Mouse (Mus musculus): Measurements from ENCODE around the gene Polr3e. TPM values are rescaled to one million over a fixed set of nuclear protein-coding genes. Genes with fewer than 3 reads are reported as not detected.
A peak's percentile ranks its signal among the peaks of the same experiment; 100 is the strongest.
"Not testable (repeated sequence)": the region's sequence is repeated elsewhere in the genome, so short reads cannot be mapped to it uniquely, and the experiment has no call there.

The Polr3e gene
- polyA plus RNA-seq, 1 experiment from 2014 or later = 27.7 TPM

GRCm38 (mm10) chr7:120953591-120953990 lies 36.0 kb downstream of the Polr3e start:
- H3K4me3 ChIP-seq (replicated peaks); H3K27ac ChIP-seq; H3K4me2 ChIP-seq (replicated peaks); H3K9ac ChIP-seq (replicated peaks); ATAC-seq; H3K27me3 ChIP-seq; H3K4me1 ChIP-seq (replicated peaks); H3K9me3 ChIP-seq: not testable (repeated sequence)
- 85% methylated on average over 7 of the region's 7 CpGs for WGBS
- peaks cover 48% of the 10 kb centered on the region for H3K36me3 ChIP-seq

- H3K27ac ChIP-seq = no peak overlapping the region
- H3K4me1 ChIP-seq (replicated peaks) = 0 out of 2 replicates have a peak, but pooled peaks cover 5% of the 10 kb centered on the region
- H3K4me3 ChIP-seq (replicated peaks) = no peak overlapping the region
- H3K9ac ChIP-seq (replicated peaks) = no peak overlapping the region
- H3K4me2 ChIP-seq (replicated peaks) = no peak overlapping the region
- no peak for ATAC-seq
- no peaks in the 10 kb centered on the region for H3K9me3 ChIP-seq
- H3K36me3 ChIP-seq = peaks cover 47% of the 10 kb centered on the region
- H3K27me3 ChIP-seq = no peaks in the 10 kb centered on the region
- WGBS = 44% methylated on average over 2 of the region's 2 CpGs
Observed at GRCm38 (mm10) chr7:120960116-120960515, 42.6 kb downstream of the Polr3e start.

GRCm38 (mm10) chr7:120960601-120961000 lies 43.1 kb downstream of the Polr3e start:
- Histone ChIP-seq H3K9me3 (no peaks in the 10 kb centered on the region), H3K9ac (replicated peaks) (no peak overlapping the region), H3K36me3 (peaks cover 47% of the 10 kb centered on the region), H3K4me3 (replicated peaks) (no peak overlapping the region), H3K27ac (no peak overlapping the region), H3K4me2 (replicated peaks) (no peak overlapping the region), H3K4me1 (replicated peaks) (0 out of 2 replicates have a peak, but pooled peaks cover 5% of the 10 kb centered on the region), H3K27me3 (no peaks in the 10 kb centered on the region)
- WGBS = 85% methylated on average over 6 of the region's 6 CpGs
- no peak for ATAC-seq

- no peak overlapping the region for H3K9ac ChIP-seq (replicated peaks)
- 0 out of 2 replicates have a peak, but pooled peaks cover 5% of the 10 kb centered on the region for H3K4me1 ChIP-seq (replicated peaks)
- no peak overlapping the region for H3K27ac ChIP-seq
- 69% methylated on average over 3 of the region's 3 CpGs for WGBS
- H3K4me2 ChIP-seq (replicated peaks) = no peak overlapping the region
- H3K27me3 ChIP-seq = no peaks in the 10 kb centered on the region
- H3K4me3 ChIP-seq (replicated peaks) = no peak overlapping the region
- H3K9me3 ChIP-seq = no peaks in the 10 kb centered on the region
- ATAC-seq = no peak
- peaks cover 36% of the 10 kb centered on the region for H3K36me3 ChIP-seq
Observed at GRCm38 (mm10) chr7:120961893-120962292, 44.3 kb downstream of the Polr3e start.

GRCm38 (mm10) chr7:120963126-120963525 lies 45.6 kb downstream of the Polr3e start:
- no peak overlapping the region for H3K27ac ChIP-seq
- 0 out of 2 replicates have a peak, but pooled peaks cover 5% of the 10 kb centered on the region for H3K4me1 ChIP-seq (replicated peaks)
- ATAC-seq = no peak
- no peak overlapping the region for H3K4me3 ChIP-seq (replicated peaks)
- 93% methylated on average over 5 of the region's 5 CpGs for WGBS
- no peaks in the 10 kb centered on the region for H3K9me3 ChIP-seq
- H3K36me3 ChIP-seq = peaks cover 35% of the 10 kb centered on the region
- no peak overlapping the region for H3K4me2 ChIP-seq (replicated peaks)
- H3K27me3 ChIP-seq = no peaks in the 10 kb centered on the region
- H3K9ac ChIP-seq (replicated peaks) = no peak overlapping the region

GRCm38 (mm10) chr7:120969221-120969620 lies 51.7 kb downstream of the Polr3e start:
- no peak for ATAC-seq

GRCm38 (mm10) chr7:120970112-120970511 lies 52.6 kb downstream of the Polr3e start:
- 0 out of 2 replicates have a peak, but pooled peaks cover 3% of the 10 kb centered on the region for H3K4me1 ChIP-seq (replicated peaks)
- ATAC-seq = no peak
- H3K27ac ChIP-seq = no peak overlapping the region
- WGBS = 93% methylated on average over 5 of the region's 5 CpGs
- H3K9me3 ChIP-seq = no peaks in the 10 kb centered on the region
- peaks cover 25% of the 10 kb centered on the region for H3K36me3 ChIP-seq
- H3K27me3 ChIP-seq = no peaks in the 10 kb centered on the region
- H3K9ac ChIP-seq (replicated peaks) = no peak overlapping the region
- no peak overlapping the region for H3K4me2 ChIP-seq (replicated peaks)
- no peak overlapping the region for H3K4me3 ChIP-seq (replicated peaks)

More at GRCm38 (mm10) chr7:120969221-120969620, 51.7 kb downstream of the Polr3e start:
- Histone ChIP-seq H3K27ac (no peak overlapping the region), H3K9ac (replicated peaks) (no peak overlapping the region), H3K27me3 (no peaks in the 10 kb centered on the region), H3K4me2 (replicated peaks) (no peak overlapping the region), H3K36me3 (peaks cover 25% of the 10 kb centered on the region), H3K9me3 (no peaks in the 10 kb centered on the region), H3K4me3 (replicated peaks) (no peak overlapping the region), H3K4me1 (replicated peaks) (0 out of 2 replicates have a peak, but pooled peaks cover under 1% of the 10 kb centered on the region)
- WGBS = 95% methylated on average over 7 of the region's 7 CpGs

GRCm38 (mm10) chr7:120972471-120972870 lies 54.9 kb downstream of the Polr3e start:
- 87% methylated on average over 2 of the region's 2 CpGs for WGBS
- H3K9ac ChIP-seq (replicated peaks); H3K4me3 ChIP-seq (replicated peaks); H3K9me3 ChIP-seq; H3K4me2 ChIP-seq (replicated peaks); H3K27ac ChIP-seq; H3K27me3 ChIP-seq; ATAC-seq: not testable (repeated sequence)
- Histone ChIP-seq H3K36me3 (peaks cover 21% of the 10 kb centered on the region), H3K4me1 (replicated peaks) (peaks cover 11% of the 10 kb centered on the region)

GRCm38 (mm10) chr7:120974001-120974400 lies 56.5 kb downstream of the Polr3e start:
- H3K9me3 ChIP-seq = no peaks in the 10 kb centered on the region
- no peak overlapping the region for H3K27ac ChIP-seq
- no peaks in the 10 kb centered on the region for H3K27me3 ChIP-seq
- no peak overlapping the region for H3K9ac ChIP-seq (replicated peaks)
- peaks cover 24% of the 10 kb centered on the region for H3K4me1 ChIP-seq (replicated peaks)
- 93% methylated on average over 3 of the region's 3 CpGs for WGBS
- H3K36me3 ChIP-seq = peaks cover 6% of the 10 kb centered on the region; the same call in 1 of the 2 replicates
- no peak overlapping the region for H3K4me2 ChIP-seq (replicated peaks)
- ATAC-seq = no peak
- H3K4me3 ChIP-seq (replicated peaks) = no peak overlapping the region

- 50% methylated on average over 7 of the region's 7 CpGs for WGBS
- no peaks in the 10 kb centered on the region for H3K27me3 ChIP-seq
- no peak for ATAC-seq
- H3K36me3 ChIP-seq = no peaks in the 10 kb centered on the region
- no peak overlapping the region for H3K4me3 ChIP-seq (replicated peaks)
- peaks cover 43% of the 10 kb centered on the region for H3K4me1 ChIP-seq (replicated peaks)
- no peak overlapping the region; the same call in 1 of the 2 replicates for H3K27ac ChIP-seq
- no peak overlapping the region for H3K9ac ChIP-seq (replicated peaks)
- H3K4me2 ChIP-seq (replicated peaks) = no peak overlapping the region
- H3K9me3 ChIP-seq = no peaks in the 10 kb centered on the region
Observed at GRCm38 (mm10) chr7:120977063-120977462, 59.5 kb downstream of the Polr3e start.

- Histone ChIP-seq H3K4me1 (replicated peaks) (peaks cover 49% of the 10 kb centered on the region), H3K9ac (replicated peaks) (no peak overlapping the region), H3K4me2 (replicated peaks) (peak overlapping the region; percentile 61), H3K4me3 (replicated peaks) (peak overlapping the region; percentile 60; the same call in 1 of the 2 replicates), H3K9me3 (no peaks in the 10 kb centered on the region), H3K36me3 (no peaks in the 10 kb centered on the region), H3K27me3 (no peaks in the 10 kb centered on the region), H3K27ac (no peak overlapping the region)
- WGBS = 93% methylated on average over 4 of the region's 4 CpGs
- no peak for ATAC-seq
Observed at GRCm38 (mm10) chr7:120980041-120980440, 62.5 kb downstream of the Polr3e start.

GRCm38 (mm10) chr7:120980931-120981924 lies 63.7 kb downstream of the Polr3e start:
- Histone ChIP-seq H3K9me3 (no peaks in the 10 kb centered on the region), H3K4me2 (replicated peaks) (peak overlapping the region; percentile 61), H3K27ac (peak overlapping the region; percentile 63), H3K36me3 (no peaks in the 10 kb centered on the region), H3K4me1 (replicated peaks) (peaks cover 49% of the 10 kb centered on the region), H3K9ac (replicated peaks) (peak overlapping the region; percentile 79), H3K27me3 (no peaks in the 10 kb centered on the region), H3K4me3 (replicated peaks) (peak overlapping the region; percentile 60)
- peak; percentile 81 for ATAC-seq
- WGBS = 2% methylated on average over 39 of the region's 39 CpGs
